Mouse (Mus musculus) gastrocnemius, adult 2 months (tissue): Measurements from ENCODE around the gene Tnk2. TPM values are rescaled to one million over a fixed set of nuclear protein-coding genes. Genes with fewer than 3 reads are reported as not detected.

Experiments used
- DNase-seq: peaks from one replicate; pipeline ENCODE4 v3.0.0; 2022
- H3K27ac ChIP-seq: fragments of 200-600 bp; 2 replicates; pipeline ENCODE4 v1.8.1; 2022; ENCODE audit warnings: mild to moderate bottlenecking
- H3K4me3 ChIP-seq: fragments of 200-600 bp; 2 replicates; pipeline ENCODE4 v1.8.1; 2022; ENCODE audit warnings: mild to moderate bottlenecking, moderate library complexity
- CTCF ChIP-seq: fragments of 200-600 bp; IDR thresholded peaks from 2 replicates; pipeline ENCODE4 v1.8.1; 2022; ENCODE audit warnings: antibody characterized with exemption, mild to moderate bottlenecking, moderate library complexity
- intact Hi-C: fragments of 180-260 bp; cut with DNase I; formaldehyde crosslinking; loops from one replicate; pipeline ENCODE4 v1.15.1; 2025
- total RNA-seq, 2 experiments: library from RNA; stranded (reverse); gene quantifications; 2 replicates each; pipeline ENCODE4 v1.2.3; 2021

Gene Tnk2
- total RNA-seq, 2 experiments from 2014 or later: 48.4 to 54.4 TPM

GRCm38 (mm10) chr16:32713556-32713955 lies 69.9 kb downstream of the Tnk2 start:
- no peak for TF ChIP-seq CTCF
- H3K27ac ChIP-seq: peak overlapping the region; percentile 80
- DNase-seq: no peak
- intact Hi-C loops: no loop called here
- H3K4me3 ChIP-seq: peak overlapping the region; percentile 34

GRCm38 (mm10) chr16:32715364-32715763 lies 71.7 kb downstream of the Tnk2 start:
- intact Hi-C loops: no loop called here
- H3K4me3 ChIP-seq: no peak overlapping the region
- DNase-seq: no peak
- TF ChIP-seq CTCF: peak; percentile 51
- no peak overlapping the region for H3K27ac ChIP-seq

GRCm38 (mm10) chr16:32723163-32723562 lies 79.5 kb downstream of the Tnk2 start:
- H3K4me3 ChIP-seq: no peak overlapping the region
- intact Hi-C loops: no loop called here
- H3K27ac ChIP-seq: no peak overlapping the region
- no peak for TF ChIP-seq CTCF
- DNase-seq: no peak

GRCm38 (mm10) chr16:32723767-32724166 lies 80.1 kb downstream of the Tnk2 start:
- TF ChIP-seq CTCF: no peak
- no peak for DNase-seq
- Histone ChIP-seq H3K4me3 (no peak overlapping the region), H3K27ac (no peak overlapping the region)
- intact Hi-C loops: no loop called here

- Histone ChIP-seq H3K27ac (no peak overlapping the region), H3K4me3 (no peak overlapping the region)
- intact Hi-C loops: no loop called here
- no peak for DNase-seq
- no peak for TF ChIP-seq CTCF
Measured at GRCm38 (mm10) chr16:32724259-32724658, 80.6 kb downstream of the Tnk2 start.

GRCm38 (mm10) chr16:32726501-32726900 lies 82.8 kb downstream of the Tnk2 start:
- Histone ChIP-seq H3K4me3 (no peak overlapping the region), H3K27ac (no peak overlapping the region)
- no peak for DNase-seq
- intact Hi-C loops: no loop called here
- TF ChIP-seq CTCF: no peak

- no peak for TF ChIP-seq CTCF
- intact Hi-C loops: no loop called here
- Histone ChIP-seq H3K27ac (no peak overlapping the region), H3K4me3 (no peak overlapping the region)
- no peak for DNase-seq
Measured at GRCm38 (mm10) chr16:32728240-32728639, 84.6 kb downstream of the Tnk2 start.

GRCm38 (mm10) chr16:32728730-32729129 lies 85.1 kb downstream of the Tnk2 start:
- intact Hi-C loops: no loop called here
- TF ChIP-seq CTCF: no peak
- H3K27ac ChIP-seq: no peak overlapping the region
- H3K4me3 ChIP-seq: no peak overlapping the region
- DNase-seq: no peak

Other genes with a start within 250 kb of the Tnk2 start
- not detected for gene Tm4sf19, start 243.4 kb upstream of the Tnk2 start, total RNA-seq
- gene Tctex1d2, start 224.2 kb upstream of the Tnk2 start, total RNA-seq: 1 to 10 TPM; 5.3 TPM
- gene Pcyt1a, start 213.0 kb upstream of the Tnk2 start, total RNA-seq: 100 to 1,000 TPM; 108 to 123 TPM
- gene Slc51a, start 156.0 kb upstream of the Tnk2 start, total RNA-seq: not detected
- gene Zdhhc19, start 147.6 kb upstream of the Tnk2 start, total RNA-seq: not detected
- 100 to 1,000 TPM in 1 of 2 experiments, 10 to 100 TPM in 1; 77.4 to 174 TPM for gene Tfrc, start 35.0 kb upstream of the Tnk2 start, total RNA-seq
- gene Muc4, start 92.0 kb downstream of the Tnk2 start, total RNA-seq: under 1 TPM in 1 of 2 experiments, not detected in 1; 0.22 TPM
- under 1 TPM; 0.33 to 0.45 TPM for gene Muc20, start 153.6 kb downstream of the Tnk2 start, total RNA-seq
- not detected for gene Smbd1, start 166.6 kb downstream of the Tnk2 start, total RNA-seq
- 10 to 100 TPM; 95.0 to 95.1 TPM for gene Fyttd1, start 233.6 kb downstream of the Tnk2 start, total RNA-seq
- gene Rubcn, start 233.9 kb downstream of the Tnk2 start, total RNA-seq: 10 to 100 TPM; 24.0 to 28.5 TPM